Mouse (Mus musculus): ENCODE measurements around the gene Poldip2. TPM values are rescaled to one million over a fixed set of nuclear protein-coding genes. Genes with fewer than 3 reads are reported as not detected.
A peak's percentile ranks its signal among the peaks of the same experiment; 100 is the strongest.

The Poldip2 gene
- total and polyA plus RNA-seq, 3 experiments: 102 to 144 (median 103) TPM

- dilution Hi-C loops (cut with MboI; ENCODE audit: extremely low pct_ligation_motif_present, extremely low pct_unique_long_range_greater_than_20kb, low sequenced_read_pairs): no loop called here
- H3K9ac ChIP-seq (ENCODE audit: insufficient read depth, low read depth): no peak overlapping the region
- no peak overlapping the region for H3K4me2 ChIP-seq (ENCODE audit: insufficient read depth, low read depth, poor library complexity, severe bottlenecking)
- peaks cover 93 to 100% of the 10 kb centered on the region in 2 experiments for H3K36me3 ChIP-seq (replicated peaks in 1 of 2; ENCODE audit: control insufficient read depth in 1 of 2, insufficient read depth in 1 of 2, low read length in 1 of 2)
- peaks cover under 1 to 14% of the 10 kb centered on the region in 2 experiments; a peak in 2 of 4 replicates for H3K4me1 ChIP-seq (ENCODE audit: control insufficient read depth in 1 of 2, insufficient read depth in 2 of 2)
- TF ChIP-seq RAD21 (IDR thresholded peaks at IDR 0.05; ENCODE audit: low read depth, low read length): no peak
- no peak for TF ChIP-seq UBTF (IDR thresholded peaks at IDR 0.05; ENCODE audit: low read depth, low read length)
- TF ChIP-seq ZC3H11A (IDR thresholded peaks at IDR 0.05; ENCODE audit: low read depth, low read length): no peak
- no peak for TF ChIP-seq CHD2 (IDR thresholded peaks at IDR 0.05; ENCODE audit: low read length)
- no peak for TF ChIP-seq GABPA (IDR thresholded peaks at IDR 0.05; ENCODE audit: insufficient replicate concordance, low read depth, low read length)
- no peak for TF ChIP-seq ZKSCAN1 (IDR thresholded peaks at IDR 0.05; ENCODE audit: borderline replicate concordance, low read depth, low read length)
- no peak for TF ChIP-seq ELF1 (IDR thresholded peaks at IDR 0.05; ENCODE audit: low read depth, low read length)
- TF ChIP-seq MXI1 (IDR thresholded peaks at IDR 0.05; ENCODE audit: low read depth, low read length): no peak
- TF ChIP-seq USF2 (conservative IDR thresholded peaks at IDR 0.05; ENCODE audit: low read depth, low read length): no peak
- TF ChIP-seq MAZ (IDR thresholded peaks at IDR 0.05; ENCODE audit: low read depth, low read length): no peak
- TF ChIP-seq JUND (conservative IDR thresholded peaks at IDR 0.05; ENCODE audit: low read depth, low read length): no peak
- no peak for TF ChIP-seq POLR2A (IDR thresholded peaks at IDR 0.05; ENCODE audit: low read depth, low read length)
- no peak for TF ChIP-seq ZNF384 (IDR thresholded peaks at IDR 0.05; ENCODE audit: low read depth, low read length)
- no peak for TF ChIP-seq NELFE (IDR thresholded peaks at IDR 0.05; ENCODE audit: low read depth, low read length)
- TF ChIP-seq CHD1 (IDR thresholded peaks at IDR 0.05; ENCODE audit: low read depth, low read length): no peak
- TF ChIP-seq ZMIZ1 (IDR thresholded peaks at IDR 0.05; ENCODE audit: low read depth, low read length): no peak
- TF ChIP-seq USF1 (IDR thresholded peaks at IDR 0.05; ENCODE audit: low read depth, low read length): no peak
- no peak for TF ChIP-seq CTCF (conservative IDR thresholded peaks at IDR 0.05 in 1 of 2, IDR thresholded peaks at IDR 0.05 in 1 of 2; ENCODE audit: low read depth in 2 of 2, low read length in 2 of 2)
- 0 out of 2 replicates have a peak, but pooled peaks cover 1% of the 10 kb centered on the region for H3K79me2 ChIP-seq (replicated peaks; ENCODE audit: control insufficient read depth, extremely low read depth, insufficient read depth, poor library complexity, severe bottlenecking)
- no peaks in the 10 kb centered on the region for H3K9me3 ChIP-seq (replicated peaks; ENCODE audit: low read length)
- H3K27me3 ChIP-seq (replicated peaks): no peaks in the 10 kb centered on the region
- H3K4me3 ChIP-seq (replicated peaks in 1 of 3; ENCODE audit: low read depth in 2 of 3, low read length in 2 of 3, poor library complexity in 1 of 3): no peak overlapping the region
- DNase-seq (ENCODE audit: extremely low read depth): no peak
- in situ Hi-C loops (cut with MboI; ENCODE audit: low pct_ligation_motif_present, low pct_unique_long_range_greater_than_20kb, low sequenced_read_pairs): no loop called here
- no peak overlapping the region for H3K27ac ChIP-seq (ENCODE audit: insufficient read depth, low read depth)
Measured at GRCm38 (mm10) chr11:78524838-78525237, 12.8 kb downstream of the Poldip2 start.

DNA sequence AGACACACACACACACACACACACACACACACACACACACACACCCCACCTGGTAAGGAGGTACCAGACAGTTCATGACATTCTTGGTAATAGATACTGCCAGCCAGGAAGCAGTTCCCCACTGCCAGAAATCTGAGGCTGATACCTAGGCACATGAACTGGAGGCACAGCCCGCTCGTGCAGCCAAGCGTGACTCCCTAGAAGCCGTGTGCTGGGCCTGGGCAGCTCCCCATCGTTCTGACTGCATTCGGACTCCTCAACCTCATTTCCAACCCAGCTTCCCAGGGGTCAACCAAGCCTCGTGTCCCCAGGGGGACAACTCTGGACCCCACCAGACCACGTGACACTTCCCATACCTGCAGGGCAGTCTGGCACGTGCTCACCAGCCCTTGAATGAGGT lies 16.7 kb downstream of the Poldip2 start:
- H3K4me2 ChIP-seq (ENCODE audit: insufficient read depth, low read depth, poor library complexity, severe bottlenecking): no peak overlapping the region
- H3K27me3 ChIP-seq (replicated peaks): no peaks in the 10 kb centered on the region
- H3K4me1 ChIP-seq (ENCODE audit: control insufficient read depth in 1 of 2, insufficient read depth in 2 of 2): peaks cover 7 to 23% of the 10 kb centered on the region in 2 experiments; a peak in 2 of 4 replicates
- dilution Hi-C loops (cut with MboI; ENCODE audit: extremely low pct_ligation_motif_present, extremely low pct_unique_long_range_greater_than_20kb, low sequenced_read_pairs) (no loop called here), in situ Hi-C loops (cut with MboI; ENCODE audit: low pct_ligation_motif_present, low pct_unique_long_range_greater_than_20kb, low sequenced_read_pairs) (no loop called here)
- H3K9me3 ChIP-seq (replicated peaks; ENCODE audit: low read length): no peaks in the 10 kb centered on the region
- peaks cover 67 to 89% of the 10 kb centered on the region in 2 experiments for H3K36me3 ChIP-seq (replicated peaks in 1 of 2; ENCODE audit: control insufficient read depth in 1 of 2, insufficient read depth in 1 of 2, low read length in 1 of 2)
- H3K79me2 ChIP-seq (replicated peaks; ENCODE audit: control insufficient read depth, extremely low read depth, insufficient read depth, poor library complexity, severe bottlenecking): peaks cover 36% of the 10 kb centered on the region
- TF ChIP-seq PAX5 (IDR thresholded peaks at IDR 0.05; ENCODE audit: low read length): peak; percentile 95
- TF ChIP-seq POLR2A (IDR thresholded peaks at IDR 0.05; ENCODE audit: low read depth, low read length): no peak
- H3K4me3 ChIP-seq (replicated peaks in 1 of 3; ENCODE audit: low read depth in 2 of 3, low read length in 2 of 3, poor library complexity in 1 of 3): no peak overlapping the region
- no peak for DNase-seq (ENCODE audit: extremely low read depth)
- H3K9ac ChIP-seq (ENCODE audit: insufficient read depth, low read depth): no peak overlapping the region
- no peak overlapping the region for H3K27ac ChIP-seq (ENCODE audit: insufficient read depth, low read depth)
